Mouse (Mus musculus) thymus, postnatal 14 days (tissue): ENCODE measurements at regions not wholly inside any gene's neighbourhood (a gene's known extent, or its start where the extent isn't known, plus 50 kb on each side); places are given as distances from the start of the nearest gene placed in this dataset.

Experiments used
- DNase-seq: peaks from one replicate; pipeline ENCODE4 v3.0.0; 2021

DNA sequence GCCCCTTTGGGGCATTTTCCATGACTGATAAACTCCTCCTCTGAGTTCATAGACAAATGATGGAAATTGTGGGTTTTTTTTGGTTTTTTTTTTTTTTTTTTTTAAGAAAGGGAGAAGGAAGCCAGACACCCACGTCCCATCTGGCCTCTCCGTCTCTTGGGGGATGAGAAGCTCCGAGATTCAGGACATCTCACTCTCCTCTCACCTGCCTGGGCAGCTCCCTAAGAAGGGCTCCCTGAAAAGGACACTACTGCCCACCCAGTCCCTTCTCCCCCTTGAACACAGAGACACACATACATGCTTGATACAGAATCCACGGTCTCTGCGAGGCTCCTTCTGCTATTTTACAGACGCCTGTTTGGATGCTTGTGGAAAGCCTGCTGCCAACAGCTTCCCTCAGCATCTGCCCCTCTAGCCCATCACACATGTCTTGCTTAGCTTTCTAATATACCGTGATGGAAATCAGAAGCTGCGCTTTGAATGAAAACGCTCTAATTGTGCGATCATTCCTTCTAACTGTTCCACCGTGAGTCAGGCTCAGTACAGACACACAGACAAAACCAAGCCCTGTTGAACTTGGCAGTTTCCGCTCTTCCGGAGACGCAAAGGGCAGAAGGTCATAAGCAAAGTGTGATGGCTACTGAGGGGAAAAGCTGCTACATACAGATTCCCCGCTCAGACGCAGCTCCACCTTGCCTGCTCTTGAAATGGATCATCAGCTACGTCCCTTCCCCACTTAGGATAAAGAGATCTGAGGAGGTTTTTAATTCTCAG, 77.3 kb upstream of the Pmfbp1 start:
- DNase-seq = no peak

DNA sequence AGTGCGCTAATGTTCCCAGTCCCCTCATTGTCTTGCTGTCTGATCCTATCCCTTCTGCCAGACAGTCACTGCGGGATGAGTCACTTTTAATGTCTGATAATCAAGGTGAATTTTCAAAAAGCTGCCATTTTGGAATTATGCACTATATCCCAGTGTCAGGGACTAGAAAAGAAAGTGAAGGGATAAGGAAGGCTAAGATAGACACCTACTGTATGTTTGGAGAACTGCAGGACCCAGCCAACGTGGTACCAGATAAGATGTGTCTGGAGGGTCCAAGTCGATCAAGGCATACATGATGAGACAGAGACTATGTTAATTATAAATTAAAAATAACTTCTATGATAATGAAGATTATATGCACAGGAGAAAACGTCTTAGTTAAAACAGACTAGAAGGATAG, 76.6 kb upstream of the Pmfbp1 start:
- no peak for DNase-seq

DNA sequence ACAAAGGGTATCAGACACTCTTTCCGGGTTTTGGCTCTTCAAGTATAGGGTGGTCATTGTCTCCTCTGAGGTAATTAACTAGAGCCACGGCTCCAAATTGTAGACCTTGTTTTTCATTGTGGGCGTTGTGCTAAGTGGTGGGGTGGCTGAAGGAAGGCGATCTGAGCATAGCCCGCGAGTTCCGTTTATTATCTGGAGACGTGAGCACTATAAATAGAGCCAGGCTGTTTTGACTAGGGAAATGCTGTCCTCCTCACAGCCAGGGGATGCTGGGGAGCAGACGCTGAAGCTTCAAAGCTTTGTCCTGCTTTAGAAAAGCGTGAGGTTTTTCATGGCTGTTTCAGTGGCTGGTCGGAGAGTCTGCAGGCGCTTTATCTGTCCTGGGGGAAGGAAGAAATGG, 75.9 kb upstream of the Pmfbp1 start:
- DNase-seq = no peak

DNA sequence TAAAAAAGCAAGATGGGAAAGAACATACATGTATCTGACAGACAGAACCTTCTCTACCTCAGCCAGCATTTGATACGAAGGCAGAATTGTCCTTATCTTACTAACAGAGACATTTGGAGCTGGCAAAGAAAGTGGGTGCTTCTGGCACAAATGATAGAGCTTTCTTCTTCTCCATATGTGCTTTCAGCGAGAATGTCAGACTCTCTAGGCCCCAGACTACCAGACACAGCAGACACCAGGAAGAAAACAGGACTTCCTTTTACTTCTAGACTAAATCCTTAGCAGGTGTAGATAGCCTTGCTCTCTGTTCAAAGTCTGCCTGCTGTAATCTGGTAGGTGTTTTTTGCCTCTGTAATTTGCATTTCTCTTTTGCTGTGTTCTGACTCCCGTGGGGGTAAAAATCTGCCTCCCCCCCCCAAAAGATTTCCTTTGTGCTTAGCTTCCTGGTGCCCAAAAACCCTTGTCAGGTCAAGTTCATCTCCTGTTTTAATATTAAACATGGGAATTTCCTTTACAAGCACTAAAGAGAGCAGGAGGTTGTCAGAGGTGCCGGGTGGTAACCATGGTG, 74.7 kb upstream of the Pmfbp1 start:
- DNase-seq = no peak

DNA sequence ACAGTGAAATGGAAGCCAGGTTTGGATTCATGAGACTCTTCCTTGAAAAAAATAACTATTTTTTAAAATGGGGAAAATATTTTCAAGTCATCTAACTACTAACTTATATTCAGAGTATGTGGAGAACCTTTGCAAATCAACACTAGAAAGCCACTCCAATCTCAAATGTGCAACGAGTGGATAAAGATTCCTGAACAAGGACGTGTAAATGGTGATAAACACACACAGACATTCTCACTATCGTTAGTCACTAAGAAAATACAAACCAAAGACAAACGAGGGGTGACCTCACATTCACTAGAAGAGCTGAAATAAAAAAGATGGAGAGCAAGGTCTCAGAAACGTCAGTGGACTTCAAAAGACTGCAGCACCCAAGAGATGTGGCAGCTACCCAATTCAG, 69.8 kb upstream of the Pmfbp1 start:
- DNase-seq = no peak

DNA sequence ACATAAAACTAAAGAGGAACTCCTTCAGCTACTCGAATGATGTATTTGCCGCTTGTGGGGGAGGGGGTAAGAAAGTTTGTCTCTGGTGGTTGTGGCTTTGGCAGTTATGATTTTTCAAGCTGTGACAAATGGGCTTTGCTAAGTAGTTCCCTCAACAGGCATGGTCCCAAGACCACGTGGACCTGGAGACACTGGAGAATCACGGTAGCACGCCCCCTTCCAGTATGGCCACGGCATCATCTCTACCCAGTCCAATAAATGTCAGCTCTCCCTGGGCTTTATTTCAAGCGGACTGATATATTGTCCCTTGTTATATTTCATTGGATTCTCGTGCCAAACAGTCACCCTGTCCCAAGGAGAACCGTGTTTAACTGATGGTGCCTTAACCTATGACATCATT, 65.3 kb upstream of the Pmfbp1 start:
- no peak for DNase-seq

DNA sequence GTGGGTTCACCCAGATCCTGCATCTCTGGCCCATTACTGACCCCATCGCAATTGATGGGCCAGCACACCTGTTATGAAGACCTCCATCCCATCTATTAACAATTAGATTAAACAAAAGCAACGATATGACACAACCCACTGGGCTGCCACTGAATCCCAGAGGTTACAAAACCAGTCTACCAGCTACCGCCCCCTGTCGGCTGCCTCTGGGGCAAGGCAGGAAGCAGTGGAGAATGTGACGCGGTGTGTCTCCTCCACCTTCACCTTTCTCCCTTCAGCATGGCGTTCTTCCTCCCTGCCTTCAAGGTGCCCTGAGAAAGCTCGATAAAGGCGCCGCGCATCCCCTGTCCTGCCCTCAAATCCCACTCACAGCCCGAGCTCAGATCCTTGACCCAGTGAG, 59.3 kb upstream of the Pmfbp1 start:
- DNase-seq = no peak

DNA sequence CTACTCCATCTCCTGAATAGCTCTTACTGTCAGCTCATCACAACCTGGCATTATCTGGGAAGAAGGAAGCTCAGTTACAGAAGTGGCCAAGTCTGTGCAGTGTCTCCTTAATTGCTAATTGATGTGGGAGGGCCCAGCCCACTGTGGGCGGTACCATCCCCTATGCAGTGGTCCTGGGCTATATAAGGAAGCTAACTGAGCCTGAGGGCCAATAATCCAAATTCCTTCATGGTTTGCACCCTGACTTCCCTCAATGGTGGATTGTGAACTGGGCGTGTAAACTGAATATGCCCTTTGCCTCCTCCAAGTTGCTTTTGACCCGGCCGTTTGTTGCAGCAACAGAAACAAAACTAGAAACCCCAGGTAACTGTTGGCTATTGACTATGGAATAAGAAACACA, 57.8 kb upstream of the Pmfbp1 start:
- no peak for DNase-seq

DNA sequence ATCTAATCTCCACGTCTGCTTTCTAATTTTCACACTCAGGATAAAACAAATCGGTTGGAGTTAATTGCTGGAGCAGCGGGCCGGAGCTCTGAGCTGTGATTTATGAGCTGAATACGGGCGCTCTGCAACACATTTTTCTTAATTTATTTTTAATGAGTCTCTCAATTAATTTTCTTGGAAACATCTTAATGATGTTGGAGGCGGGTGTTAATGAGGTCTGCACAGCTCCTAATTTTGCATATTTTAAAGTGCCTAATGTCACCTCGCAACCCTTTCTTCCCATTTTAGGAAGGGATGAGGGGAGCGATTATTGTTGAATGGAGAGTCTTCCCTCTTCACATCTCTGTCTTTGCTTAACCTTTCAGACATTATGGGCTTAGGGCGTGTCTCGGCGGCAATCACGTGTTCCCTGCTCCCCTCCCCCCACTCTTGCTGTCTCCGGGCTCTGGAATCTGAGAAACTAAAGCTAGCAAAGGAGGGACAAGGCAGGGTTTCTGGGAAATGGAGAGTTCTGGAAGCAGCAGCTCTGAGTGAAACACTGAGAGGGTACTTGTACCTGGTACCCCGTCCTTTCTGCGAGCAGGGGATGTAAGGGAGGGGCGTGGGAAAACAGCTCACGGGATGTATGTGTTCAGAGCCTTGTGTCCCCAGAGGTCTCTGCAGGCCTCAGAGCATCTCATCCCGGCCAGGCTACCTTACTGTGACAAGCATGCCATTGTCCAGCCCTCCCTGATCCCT, 56.8 kb upstream of the Pmfbp1 start:
- no peak for DNase-seq

DNA sequence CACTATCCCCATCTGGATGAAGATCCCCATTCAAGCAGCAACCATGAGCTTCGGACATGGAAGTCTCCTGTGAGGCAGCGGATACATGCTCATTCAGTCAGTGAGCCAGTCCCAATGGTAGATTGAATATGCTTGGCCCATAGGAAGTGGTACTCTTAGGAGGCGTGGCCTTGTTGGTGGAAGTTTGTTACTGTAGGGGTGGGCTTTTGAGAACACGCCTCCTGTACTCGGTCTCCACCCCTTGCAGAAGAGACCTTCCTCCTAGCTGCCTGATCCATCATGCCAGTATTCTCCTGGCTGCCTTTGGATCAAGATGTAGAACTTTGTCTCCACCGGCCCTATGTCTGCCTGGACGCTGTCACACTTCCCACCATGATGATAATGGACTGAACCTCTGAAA, 55.3 kb upstream of the Pmfbp1 start:
- no peak for DNase-seq
